Mouse (Mus musculus) kidney, postnatal 10 days (tissue): ENCODE measurements at regions not wholly inside any gene's neighbourhood (a gene's known extent, or its start where the extent isn't known, plus 50 kb on each side); places are given as distances from the start of the nearest gene placed in this dataset.
A peak's percentile ranks its signal among the peaks of the same experiment; 100 is the strongest.
"Not testable (repeated sequence)": the region's sequence is repeated elsewhere in the genome, so short reads cannot be mapped to it uniquely, and the experiment has no call there.

Experiments
- DNase-seq: peaks from one replicate; pipeline ENCODE4 v3.0.0; 2021; ENCODE audit warnings: mixed read lengths

DNA sequence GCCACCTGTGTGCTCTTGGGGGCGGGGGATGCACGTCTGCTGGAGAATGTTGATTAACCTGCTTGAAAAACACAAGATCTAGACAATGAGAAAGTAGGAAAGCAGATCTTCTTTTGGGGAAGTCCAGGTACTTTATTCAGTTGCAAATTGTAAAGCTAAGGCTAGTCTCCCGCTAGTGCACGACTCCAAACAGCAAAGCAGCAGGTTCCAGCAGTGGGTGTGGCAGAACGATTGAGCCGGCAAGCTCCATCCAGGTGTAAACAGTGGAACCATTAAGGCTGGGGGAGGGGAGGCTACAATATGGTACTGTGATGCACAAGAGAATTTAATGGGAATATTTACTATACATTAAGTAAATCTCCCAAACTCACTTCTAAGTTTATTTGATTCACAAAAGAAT is 448.6 kb upstream of the Cobl start:
- not testable (repeated sequence) for DNase-seq

DNA sequence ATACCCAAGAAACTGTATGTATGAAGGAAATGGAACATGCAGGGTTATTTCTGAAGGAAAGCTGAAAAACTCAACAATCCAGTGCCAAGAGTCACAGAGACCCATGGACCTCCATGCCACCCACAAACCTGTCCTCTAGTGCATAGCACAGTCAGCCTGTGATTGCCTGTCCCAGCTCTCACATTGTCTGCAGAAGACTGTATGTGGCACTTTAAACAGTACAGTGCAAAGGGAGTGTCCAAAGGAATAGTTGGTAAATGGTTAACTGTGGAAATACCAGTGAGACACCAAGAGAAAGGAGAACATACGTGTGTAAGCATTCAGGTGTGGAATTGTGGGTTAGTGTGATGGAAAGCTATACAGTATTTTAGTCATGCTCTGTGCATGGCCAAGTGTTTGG is 409.0 kb upstream of the Cobl start:
- no peak for DNase-seq

DNA sequence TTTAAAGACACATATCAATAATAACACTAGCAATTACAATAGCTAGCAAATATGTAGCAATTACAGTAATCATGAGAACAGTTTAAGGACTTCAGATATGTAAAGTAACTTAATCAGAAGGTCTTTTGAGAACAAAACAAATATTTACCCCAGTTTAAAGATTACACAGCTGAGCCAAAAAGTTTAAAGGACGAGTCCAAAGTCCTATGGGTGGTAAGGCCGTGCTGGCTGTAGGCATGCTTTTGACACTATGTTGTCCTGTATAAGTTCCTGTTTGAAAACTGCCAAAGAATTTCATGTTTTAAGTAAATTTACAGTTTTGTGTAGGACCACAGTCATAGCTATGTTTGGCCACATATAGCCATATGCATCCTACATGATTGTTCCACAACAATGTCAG is 408.0 kb upstream of the Cobl start:
- no peak for DNase-seq

DNA sequence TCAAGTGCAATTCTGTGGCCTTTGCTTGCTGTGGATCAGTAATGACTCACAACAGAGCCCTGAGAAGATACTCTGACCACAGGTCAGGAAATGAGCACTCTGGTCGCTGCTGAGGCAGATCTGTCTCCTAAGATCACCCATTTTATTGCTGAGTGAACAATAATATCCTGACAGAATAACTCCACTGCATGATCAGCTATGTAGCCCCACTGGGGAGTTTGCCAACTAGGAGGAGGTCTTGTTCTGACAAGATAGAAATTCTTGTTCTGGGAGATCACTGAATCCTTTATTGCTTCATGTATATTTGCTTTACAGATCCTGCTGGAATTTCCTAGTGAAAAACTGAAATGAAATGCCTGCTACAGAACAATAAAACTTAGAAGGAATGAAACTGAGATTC is 407.6 kb upstream of the Cobl start:
- DNase-seq = peak; percentile 10

DNA sequence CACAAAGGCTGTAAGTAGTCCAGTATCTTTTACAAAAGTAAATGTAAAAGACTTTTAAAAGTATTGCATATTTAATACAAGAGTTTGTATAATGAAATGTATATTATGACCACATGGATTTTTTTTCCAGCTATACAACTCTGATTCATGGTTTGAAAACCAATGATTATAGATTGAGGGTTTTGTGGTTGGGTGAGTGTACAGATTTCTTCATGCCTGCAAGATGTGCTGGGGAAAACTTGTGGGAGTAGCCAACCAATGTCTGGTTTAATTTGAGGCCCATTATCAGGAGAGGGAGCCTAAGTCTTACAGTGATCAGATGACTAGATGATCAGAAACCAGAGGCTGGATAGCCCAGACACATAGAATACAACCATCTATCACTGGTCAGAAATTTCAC is 402.8 kb upstream of the Cobl start:
- DNase-seq = no peak

DNA sequence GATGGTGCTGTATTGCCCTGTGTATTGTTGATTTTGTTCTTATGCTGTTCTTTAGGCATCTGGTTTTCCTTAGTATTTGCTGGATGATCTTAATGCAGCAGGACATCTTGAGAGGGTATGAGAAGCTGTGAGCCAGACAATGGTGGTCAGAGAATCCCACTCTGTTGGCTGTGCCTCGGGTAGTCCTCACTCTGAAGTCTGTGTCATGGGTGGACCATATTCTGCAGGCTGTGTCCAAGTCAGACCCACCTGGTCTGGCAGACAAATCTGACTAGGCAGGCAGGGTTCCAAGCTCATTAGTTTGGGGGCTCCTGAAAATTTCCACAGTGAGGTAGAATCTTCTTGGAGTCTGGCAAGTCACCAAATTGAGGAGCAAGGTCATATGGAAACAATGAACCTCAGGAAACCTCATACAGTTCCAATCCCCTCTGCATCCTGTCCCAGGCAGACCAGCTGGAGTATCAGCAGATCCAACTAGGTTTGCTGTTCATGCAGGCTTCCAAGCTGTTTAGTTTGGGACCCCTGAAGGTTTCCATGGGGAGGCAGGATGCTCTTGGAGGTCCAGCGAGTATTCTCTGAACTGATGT is 400.4 kb upstream of the Cobl start:
- no peak for DNase-seq

DNA sequence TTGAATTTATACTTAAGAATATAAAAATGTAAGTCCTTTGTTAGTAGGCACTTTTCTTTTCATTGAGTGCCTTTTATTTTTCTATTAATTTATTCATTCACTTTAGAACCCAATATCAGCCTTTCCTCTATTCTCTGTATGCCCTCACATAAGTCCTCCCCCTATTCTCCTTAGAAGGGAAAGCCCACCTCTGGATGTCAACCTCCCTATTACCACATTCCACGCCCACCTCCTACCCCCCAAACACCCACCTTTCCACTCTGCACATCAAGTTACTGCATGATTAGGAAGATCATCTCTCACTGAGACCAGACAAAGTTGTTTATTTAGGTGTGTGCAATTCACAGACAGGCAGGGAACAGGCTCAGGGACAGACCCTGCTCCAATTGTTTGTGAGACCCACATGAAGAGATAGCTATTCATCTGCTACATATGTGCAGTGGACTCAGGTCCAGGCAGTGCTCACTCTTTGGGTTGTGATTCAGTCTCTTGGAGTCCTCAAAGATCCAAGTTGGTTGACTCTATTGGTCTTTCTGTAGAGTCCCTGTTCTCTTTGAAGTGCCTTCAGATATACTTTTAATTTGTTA is 394.7 kb upstream of the Cobl start:
- DNase-seq = no peak

DNA sequence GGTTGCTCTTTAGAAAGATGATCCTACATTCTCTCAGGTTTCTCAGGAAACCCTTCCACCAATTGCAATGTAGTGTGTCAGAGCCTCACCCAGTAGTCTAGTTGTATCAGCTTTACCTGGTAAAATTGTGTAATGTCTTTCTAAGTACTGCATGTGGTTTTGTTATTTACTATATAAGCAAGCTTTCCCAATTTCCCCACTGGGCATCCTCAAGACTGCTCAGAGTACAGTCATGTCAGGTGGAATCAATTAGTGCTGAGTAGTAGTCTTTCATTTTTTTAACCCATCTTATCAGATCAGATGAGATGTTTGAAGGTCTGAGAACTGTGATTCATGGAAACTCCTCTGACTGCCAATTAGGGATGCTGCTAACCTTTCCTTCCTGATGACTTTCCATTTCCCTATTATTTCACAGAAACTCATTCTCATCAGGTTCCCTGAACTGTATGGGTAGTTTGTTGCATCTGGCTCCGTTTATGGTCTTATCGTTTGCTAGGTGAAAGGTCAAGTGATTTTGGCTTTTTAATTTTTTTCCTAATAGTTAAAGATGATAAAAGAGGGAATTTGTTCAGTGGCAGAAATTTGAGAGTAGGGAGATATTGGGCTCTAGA is 393.6 kb upstream of the Cobl start:
- DNase-seq = no peak

DNA sequence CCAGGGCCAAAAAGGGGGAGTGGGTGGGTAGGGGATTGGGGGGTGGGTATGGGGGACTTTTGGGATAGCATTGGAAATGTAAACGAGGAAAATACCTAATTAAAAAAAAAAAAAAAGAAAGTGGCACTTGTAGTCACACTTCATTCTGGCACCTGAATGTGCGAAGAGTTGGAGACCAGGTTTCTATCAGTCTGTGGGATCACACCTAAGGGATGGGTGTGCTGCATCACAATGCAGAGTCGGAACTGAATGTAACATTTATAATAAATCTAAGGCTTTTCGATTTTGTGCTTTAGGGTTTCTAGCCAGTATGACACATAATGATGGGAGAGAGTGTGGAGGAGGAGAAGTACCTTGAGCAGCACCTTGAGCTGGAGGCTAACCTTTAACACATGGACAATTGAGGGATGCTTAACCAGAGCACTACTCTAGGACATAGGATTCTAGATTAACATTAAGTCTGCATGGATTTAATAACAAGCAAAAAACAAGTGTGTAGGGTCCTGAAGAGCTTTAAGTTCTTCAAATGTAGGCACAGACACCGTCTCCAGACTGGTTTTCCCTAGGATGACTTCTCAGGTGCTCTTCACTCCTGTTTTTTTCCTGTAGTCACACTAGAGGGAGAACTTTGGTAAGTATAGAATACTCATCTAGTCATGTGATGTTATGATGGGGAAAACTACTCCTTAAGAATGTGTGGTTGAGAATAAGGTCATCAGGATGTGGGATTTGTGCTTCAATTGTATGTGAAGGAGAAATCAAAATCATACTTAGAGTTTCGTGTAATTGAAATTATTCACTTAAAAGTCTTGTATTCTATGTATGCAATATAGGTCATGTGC is 392.8 kb upstream of the Cobl start:
- DNase-seq = no peak

DNA sequence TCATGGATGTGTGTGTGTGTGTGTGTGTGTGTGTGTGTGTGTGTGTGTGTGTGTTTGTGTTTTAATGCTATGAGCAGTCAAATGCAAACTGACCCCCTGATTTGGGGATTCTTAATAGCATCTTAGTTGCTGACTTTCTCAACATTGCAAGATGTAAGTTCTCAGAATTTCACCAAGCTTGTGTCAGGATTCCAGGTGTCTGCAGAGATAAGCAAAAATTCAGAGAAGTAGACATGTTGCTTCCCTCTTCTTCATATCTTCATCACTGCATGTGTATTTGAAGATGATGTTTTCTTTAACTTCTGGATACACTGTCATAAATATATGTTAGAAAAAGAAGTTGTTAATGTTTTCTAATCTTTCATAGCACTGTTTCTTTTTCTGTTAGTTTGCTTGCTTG is 383.0 kb upstream of the Cobl start:
- no peak for DNase-seq

DNA sequence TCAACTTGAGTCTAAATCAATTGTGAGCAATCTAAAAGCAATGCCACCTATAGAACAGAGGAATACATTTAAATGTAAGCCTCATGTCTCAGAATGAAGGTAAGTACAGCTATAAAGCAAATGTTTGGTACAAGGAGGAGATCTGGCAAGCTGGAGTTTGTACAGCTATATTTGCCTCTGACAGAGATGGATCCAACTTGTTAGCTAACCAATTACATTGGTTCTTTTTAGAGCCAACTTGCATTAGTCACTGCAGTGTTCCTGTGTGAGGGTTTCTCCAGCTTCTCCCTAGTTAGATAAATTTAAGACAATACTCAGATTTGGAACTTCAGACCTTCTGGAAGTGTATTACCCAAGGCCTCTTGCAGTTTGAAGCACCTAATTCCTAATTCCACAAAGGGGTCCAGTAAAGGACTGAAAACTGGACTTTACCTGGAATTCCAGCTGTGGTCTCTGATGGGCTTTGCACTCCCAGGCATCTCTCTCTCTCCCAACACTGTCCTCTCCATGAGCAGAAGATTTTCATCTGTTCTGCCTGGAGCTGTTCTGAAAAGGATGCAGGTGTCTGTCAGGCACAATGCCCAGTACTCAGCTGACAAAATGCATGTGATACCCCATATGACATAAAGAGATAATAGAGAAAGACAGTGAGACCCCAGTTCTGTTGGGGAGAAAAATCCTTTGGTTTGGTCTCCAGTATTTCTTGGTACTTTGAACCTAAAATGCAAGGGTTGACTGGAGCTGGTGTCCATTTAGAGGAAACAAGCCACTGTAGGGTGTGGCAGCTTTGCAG is 379.1 kb upstream of the Cobl start:
- no peak for DNase-seq

DNA sequence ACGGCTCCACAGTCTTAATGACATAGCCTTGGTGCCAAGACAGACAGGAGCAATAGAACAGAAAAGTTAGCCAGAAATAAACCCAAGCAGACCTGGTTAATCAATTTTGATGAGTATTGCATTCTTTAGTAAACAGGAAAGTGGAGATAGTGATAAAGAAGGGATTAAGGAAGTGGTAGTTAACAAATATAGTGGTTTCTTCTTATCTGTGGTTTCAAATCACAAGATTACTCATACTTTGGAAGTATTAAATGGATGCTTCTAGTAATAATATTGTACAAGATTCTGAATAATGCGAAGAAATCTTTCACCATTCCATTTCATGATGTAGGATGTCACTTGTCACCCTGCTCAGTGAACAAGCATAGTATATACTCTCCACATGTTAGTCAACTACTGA is 376.6 kb upstream of the Cobl start:
- no peak for DNase-seq

DNA sequence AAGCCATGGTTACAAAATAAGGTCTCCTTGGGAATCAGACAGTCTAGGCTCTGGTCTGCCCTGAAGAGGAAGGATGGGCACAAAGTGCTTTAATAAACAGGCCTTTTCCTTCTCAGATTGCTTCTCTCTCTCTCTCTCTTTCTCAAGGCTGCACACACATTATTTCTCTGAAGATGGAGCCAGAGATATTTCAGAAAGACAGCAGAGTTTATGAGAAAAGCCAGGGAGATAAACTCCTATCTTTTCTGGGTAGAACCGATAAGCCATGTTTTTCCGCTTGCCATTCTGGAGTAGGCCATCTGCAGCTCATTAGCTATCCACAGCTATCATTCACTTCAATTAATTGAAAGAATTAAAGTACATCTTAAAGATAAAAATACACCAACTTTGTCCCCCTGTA is 373.2 kb upstream of the Cobl start:
- no peak for DNase-seq

DNA sequence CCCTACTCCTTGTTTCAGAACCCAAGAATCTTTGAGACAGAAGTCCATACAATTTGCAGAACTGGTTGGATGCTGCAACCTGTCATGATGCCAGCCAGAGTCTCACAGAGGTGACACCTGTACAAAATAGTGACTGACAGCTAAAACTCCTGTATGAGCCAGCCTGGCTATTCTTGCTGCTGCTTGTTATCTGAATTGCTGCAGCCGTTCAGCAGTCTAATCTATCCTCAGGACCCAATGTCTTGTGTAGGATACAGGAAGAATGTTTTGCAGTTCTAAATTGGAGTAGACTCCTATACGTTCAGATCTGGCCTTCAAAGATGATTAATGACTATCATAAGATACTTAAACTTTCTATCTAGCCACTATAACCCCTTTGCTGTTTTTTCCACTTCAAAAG is 372.6 kb upstream of the Cobl start:
- DNase-seq = no peak

DNA sequence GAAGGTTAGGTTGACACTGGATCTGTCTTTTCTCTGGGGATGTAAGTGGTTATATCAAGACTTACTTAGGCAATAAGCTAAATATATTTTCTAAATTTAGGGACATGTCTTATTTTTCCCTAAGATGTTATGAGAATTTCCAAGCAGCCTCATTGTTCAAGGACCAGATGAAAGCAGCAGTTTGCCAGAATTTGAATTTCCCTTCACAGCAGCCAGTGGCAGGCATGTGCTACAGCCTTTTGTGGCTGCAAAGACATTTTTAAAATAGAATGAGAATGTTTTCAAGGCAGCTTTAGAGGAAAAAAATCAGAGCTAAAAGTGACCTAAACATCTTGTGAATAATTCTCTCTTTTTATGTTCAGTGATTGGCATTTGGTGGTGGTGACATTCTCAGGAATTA is 371.6 kb upstream of the Cobl start:
- no peak for DNase-seq

DNA sequence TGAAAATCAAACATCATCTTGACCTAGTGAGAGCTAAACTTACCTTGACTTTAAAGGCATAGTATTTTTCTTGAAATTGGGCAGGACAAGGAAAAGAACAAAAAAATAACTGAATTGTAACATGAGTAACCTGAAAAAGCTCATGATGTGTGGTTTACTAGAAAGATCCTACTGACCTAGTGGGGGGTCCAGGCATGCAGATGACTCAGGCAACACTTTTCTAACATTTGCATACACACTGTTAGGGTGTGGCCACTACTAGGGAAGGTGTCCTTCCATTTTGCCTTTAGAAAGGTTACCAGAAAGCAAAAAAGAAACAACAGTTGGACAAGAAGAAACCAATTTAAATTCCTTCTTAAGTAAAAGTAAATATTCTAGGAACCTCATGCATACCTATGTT is 347.3 kb upstream of the Cobl start:
- no peak for DNase-seq

DNA sequence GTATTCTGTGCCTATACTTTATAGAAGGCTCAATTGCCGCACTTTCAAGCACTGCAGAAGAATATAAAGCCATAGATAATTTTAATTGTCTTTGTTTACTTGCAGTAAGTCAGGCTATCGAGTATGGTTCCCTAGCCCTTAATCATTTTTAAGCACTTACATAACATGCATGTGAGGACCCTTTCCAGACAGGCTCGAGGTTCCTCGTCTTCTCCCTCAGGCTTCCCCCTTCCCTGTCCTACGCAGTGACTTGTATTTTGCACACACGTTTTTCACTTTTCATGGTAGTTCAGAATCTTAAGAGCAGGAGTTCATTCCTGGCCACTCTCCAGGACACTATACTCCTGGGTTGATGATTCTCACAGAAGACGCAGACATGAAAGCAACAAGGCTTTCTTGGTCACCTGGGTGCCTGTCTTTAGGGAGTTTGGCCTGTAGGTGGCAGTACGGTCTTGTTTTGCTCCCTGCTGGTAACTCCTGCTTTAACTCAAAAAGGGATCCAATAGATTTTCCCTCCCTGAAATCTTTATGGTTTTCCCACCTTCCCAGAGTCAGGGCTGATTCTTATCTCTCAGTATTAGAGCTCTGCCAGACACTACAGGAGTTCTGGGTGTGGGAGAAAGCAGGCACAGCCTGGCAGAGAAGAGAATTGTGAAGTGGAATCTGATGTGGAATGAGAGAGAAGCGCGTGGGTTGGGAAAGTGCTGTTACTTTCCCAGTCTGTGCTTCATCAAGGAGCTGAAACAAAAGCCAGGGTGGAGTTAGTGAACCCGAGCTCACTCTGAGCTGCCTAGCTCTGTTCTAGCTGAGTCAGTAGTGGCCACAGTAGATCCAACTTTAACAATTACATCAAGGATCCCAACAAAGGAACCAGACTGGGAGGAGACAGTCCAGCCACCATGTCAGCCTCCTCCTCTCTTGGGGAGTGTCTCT is 346.5 kb upstream of the Cobl start:
- DNase-seq = peak; percentile 73
